Mouse (Mus musculus) liver, adult 2 months (tissue): ENCODE results near the gene Lss.

ENCODE experiments used
- CTCF ChIP-seq: fragments of 200-500 bp; IDR thresholded peaks from 2 replicates; pipeline ENCODE4 v1.5.1; 2011; ENCODE audit warnings: low read depth, low read length, control low read depth
- POLR2A ChIP-seq: fragments of 200-500 bp; IDR thresholded peaks from 2 replicates; pipeline ENCODE4 v1.6.1; 2011; ENCODE audit warnings: low read length, control low read depth; ENCODE audit not compliant: insufficient read depth; ENCODE audit errors: extremely low read depth

DNA sequence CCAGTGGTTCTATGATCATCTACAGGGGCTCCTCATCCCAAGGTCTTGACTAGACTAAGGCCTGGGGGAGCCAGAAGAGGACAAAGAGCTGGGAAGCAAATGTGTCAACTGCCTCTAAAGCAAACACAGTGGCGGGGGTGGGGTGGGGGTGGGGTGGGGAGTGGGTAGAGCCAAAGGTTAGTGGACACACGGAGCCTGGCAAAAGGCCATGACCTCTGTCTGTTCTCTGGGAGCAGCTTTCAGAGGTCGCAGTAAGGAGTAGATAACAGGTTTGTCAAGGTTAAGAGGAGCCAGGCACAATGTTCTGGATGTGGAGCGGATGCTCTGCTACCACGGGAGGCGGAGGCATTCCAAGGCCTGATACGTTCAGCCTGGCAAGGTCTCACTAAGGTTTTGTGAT is 45.5 kb downstream of the Lss start:
- TF ChIP-seq CTCF (no peak), POLR2A (no peak)
